Mouse (Mus musculus) liver, embryonic 14.5 days (tissue): Measurements from ENCODE around the gene Rabgap1l. TPM values are rescaled to one million over a fixed set of nuclear protein-coding genes. Genes with fewer than 3 reads are reported as not detected.

ENCODE experiments used
- ATAC-seq: fragments of 200-750 bp; cut with Nextera tagmentation; 2 replicates; pipeline ENCODE4 v1.8.0; 2017; ENCODE audit warnings: moderate number of reproducible peaks, mild to moderate bottlenecking, moderate library complexity; ENCODE audit not compliant: insufficient read depth
- DNase-seq, 3 experiments: peaks; one replicate each; pipeline ENCODE4 v3.0.0-alpha.2; 2012 to 2013; ENCODE audit warnings: low read depth in 3 of 3, low spot score in 3 of 3
- H3K27ac ChIP-seq: fragments of 300-500 bp; sonication (generic); 2 replicates; pipeline ENCODE4 v1.5.1; 2014; ENCODE audit warnings: moderate library complexity, mild to moderate bottlenecking, control low read depth, inconsistent platforms
- H3K27me3 ChIP-seq: fragments of 300-500 bp; sonication (generic); 2 replicates; pipeline ENCODE4 v1.6.1; 2014; ENCODE audit warnings: mild to moderate bottlenecking, low read length, moderate library complexity; ENCODE audit not compliant: control insufficient read depth, insufficient read depth
- H3K36me3 ChIP-seq: fragments of 300-500 bp; sonication (generic); replicated peaks from 2 replicates; pipeline ENCODE4 v1.6.1; 2014; ENCODE audit warnings: low read depth; ENCODE audit not compliant: control insufficient read depth, insufficient read depth
- H3K4me1 ChIP-seq, 2 experiments: fragments of 200-500 bp in 1 of 2; fragments of 300-500 bp in 1 of 2; sonication (generic) in 1 of 2; replicated peaks; 2 replicates each; pipeline ENCODE4 v1.6.1; 2012 to 2014; ENCODE audit warnings: antibody characterized with exemption in 1 of 2, inconsistent platforms in 1 of 2, low read length in 1 of 2; ENCODE audit not compliant: control insufficient read depth in 2 of 2, insufficient read depth in 2 of 2
- H3K4me2 ChIP-seq: fragments of 300-500 bp; sonication (generic); 2 replicates; pipeline ENCODE4 v1.6.1; 2014; ENCODE audit warnings: low read depth, mild to moderate bottlenecking, control low read depth, moderate library complexity
- H3K4me3 ChIP-seq, 2 experiments: fragments of 200-500 bp in 1 of 2; fragments of 300-500 bp in 1 of 2; sonication (generic) in 1 of 2; 2 replicates each; pipeline ENCODE4 v1.5.1; 2012 to 2014; ENCODE audit warnings: low read depth in 2 of 2, low read length in 2 of 2, mild to moderate bottlenecking in 2 of 2, control low read depth in 1 of 2, inconsistent platforms in 1 of 2, moderate library complexity in 1 of 2; ENCODE audit not compliant: insufficient read depth in 1 of 2
- H3K9ac ChIP-seq: fragments of 300-500 bp; sonication (generic); replicated peaks from 2 replicates; pipeline ENCODE4 v1.6.1; 2014; ENCODE audit warnings: mild to moderate bottlenecking, control low read depth, moderate library complexity
- H3K9me3 ChIP-seq: fragments of 300-500 bp; sonication (generic); 2 replicates; pipeline ENCODE4 v1.6.1; 2016; ENCODE audit warnings: low read length, mixed read lengths; ENCODE audit not compliant: control insufficient read depth
- CTCF ChIP-seq: IDR thresholded peaks from 2 replicates; pipeline ENCODE4 v1.5.1; 2016; ENCODE audit warnings: antibody characterized with exemption, low read depth, control low read depth
- EP300 ChIP-seq: IDR thresholded peaks from 2 replicates; pipeline ENCODE4 v1.6.1; 2016; ENCODE audit warnings: antibody characterized with exemption, low read depth
- WGBS: fragments of 180-500 bp; shearing (Covaris S2); extraction: QIAGEN DNeasy Blood & Tissue Kit; methylation state at CpG from one replicate; pipeline ENCODE4 v1.1.7; 2014; ENCODE audit not compliant: insufficient replicate concordance; 5-methylcytosine and 5-hydroxymethylcytosine counted together
- polyA plus RNA-seq, 2 experiments: library from polyadenylated mRNA; depleted of rRNA in 1 of 2; stranded (reverse) in 1 of 2; unstranded in 1 of 2; fragments of >200 nt; fragmentation: Nextera tagmentation in 1 of 2; extraction: Ambion mirVana in 1 of 2; gene quantifications; 2 replicates each; pipeline versions ENCODE4 v1.2.1 to v1.2.3; 2012 to 2014

Rabgap1l gene
- polyA plus RNA-seq, 2 experiments = 18.7 to 27.5 TPM

DNA sequence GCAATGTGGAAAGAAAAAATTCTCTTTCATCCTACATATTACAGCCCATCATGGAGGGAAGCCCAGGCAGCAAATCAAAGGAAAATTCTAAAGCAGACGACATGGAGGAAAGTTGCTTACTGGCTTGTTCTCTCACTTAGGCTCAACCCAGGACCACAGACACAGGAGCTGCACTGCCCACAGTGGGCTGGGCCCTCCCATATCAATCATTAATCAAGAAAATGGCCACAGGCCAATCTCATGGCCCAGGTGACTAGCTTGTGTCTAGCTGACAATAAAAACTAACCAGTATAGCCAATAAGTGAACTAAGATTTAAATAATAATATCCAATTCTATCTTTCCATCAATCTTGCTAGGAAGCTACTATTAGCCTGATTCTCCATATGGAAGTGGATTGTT lies 8.9 kb downstream of the Rabgap1l start:
- H3K27me3 ChIP-seq = no peaks in the 10 kb centered on the region
- DNase-seq (no peak), ATAC-seq (no peak)
- no peak overlapping the region for H3K4me2 ChIP-seq
- H3K27ac ChIP-seq = no peak overlapping the region
- H3K9me3 ChIP-seq = no peaks in the 10 kb centered on the region
- peaks cover 13 to 16% of the 10 kb centered on the region in 2 experiments for H3K4me1 ChIP-seq
- TF ChIP-seq EP300 (no peak), CTCF (no peak)
- no peaks in the 10 kb centered on the region for H3K36me3 ChIP-seq
- WGBS = 65% methylated on average over 1 of the region's 1 CpGs
- H3K9ac ChIP-seq = no peak overlapping the region
- no peak overlapping the region for H3K4me3 ChIP-seq

GRCm38 (mm10) chr1:160774166-160774565 lies 18.8 kb downstream of the Rabgap1l start:
- no peak for ATAC-seq
- no peaks in the 10 kb centered on the region for H3K4me1 ChIP-seq
- no peak for DNase-seq
- H3K36me3 ChIP-seq = no peaks in the 10 kb centered on the region
- no peak overlapping the region for H3K9ac ChIP-seq
- TF ChIP-seq EP300 (no peak), CTCF (no peak)
- 77% methylated on average over 1 of the region's 1 CpGs for WGBS
- no peak overlapping the region for H3K4me3 ChIP-seq
- no peak overlapping the region for H3K27ac ChIP-seq
- H3K9me3 ChIP-seq = no peaks in the 10 kb centered on the region
- H3K27me3 ChIP-seq = no peaks in the 10 kb centered on the region
- H3K4me2 ChIP-seq = no peak overlapping the region

GRCm38 (mm10) chr1:160765565-160765964 lies 27.4 kb downstream of the Rabgap1l start:
- no peak overlapping the region for H3K9ac ChIP-seq
- ATAC-seq = no peak
- H3K4me2 ChIP-seq = no peak overlapping the region
- no peak for DNase-seq
- WGBS = 66% methylated on average over 2 of the region's 2 CpGs
- no peak overlapping the region for H3K4me3 ChIP-seq
- H3K36me3 ChIP-seq = no peaks in the 10 kb centered on the region
- TF ChIP-seq EP300 (no peak), CTCF (no peak)
- no peak overlapping the region for H3K27ac ChIP-seq
- H3K9me3 ChIP-seq = no peaks in the 10 kb centered on the region
- no peaks in the 10 kb centered on the region for H3K4me1 ChIP-seq
- H3K27me3 ChIP-seq = no peaks in the 10 kb centered on the region

- Histone ChIP-seq H3K27me3 (no peaks in the 10 kb centered on the region), H3K4me2 (no peak overlapping the region), H3K9me3 (no peaks in the 10 kb centered on the region), H3K9ac (no peak overlapping the region), H3K4me1 (peaks cover 0 to 2% of the 10 kb centered on the region in 2 experiments; a peak in 1 of 4 replicates), H3K27ac (no peak overlapping the region), H3K4me3 (no peak overlapping the region), H3K36me3 (no peaks in the 10 kb centered on the region)
- WGBS = 16% methylated on average over 3 of the region's 3 CpGs
- DNase-seq (peak; percentile 31 to 33 (median 33)), ATAC-seq (peak; percentile 62; the same call in 1 of the 2 replicates)
- TF ChIP-seq EP300 = no peak
- peak; percentile 93 for TF ChIP-seq CTCF
Measured at GRCm38 (mm10) chr1:160758243-160758642, 34.8 kb downstream of the Rabgap1l start.

DNA sequence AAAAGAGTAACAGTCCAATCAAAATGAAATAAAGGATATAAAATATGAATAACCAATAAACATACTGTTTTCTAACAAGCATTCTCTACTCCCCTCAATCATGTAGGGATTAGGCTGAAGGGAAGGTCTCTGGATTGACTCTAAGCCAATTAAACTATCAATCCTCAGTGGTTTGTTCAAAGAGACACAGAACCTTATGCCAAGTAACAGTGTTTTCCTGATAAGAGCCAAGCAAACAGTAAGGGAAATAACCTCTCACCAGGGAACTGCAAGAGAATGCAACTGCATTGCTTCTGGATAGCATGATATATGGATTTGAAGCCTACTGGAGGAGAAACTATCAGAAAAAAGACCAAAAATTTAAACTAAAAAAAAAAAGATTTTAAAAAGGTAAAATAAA lies 37.7 kb downstream of the Rabgap1l start:
- Histone ChIP-seq H3K9me3 (no peaks in the 10 kb centered on the region), H3K27me3 (no peaks in the 10 kb centered on the region), H3K4me3 (no peak overlapping the region), H3K4me1 (peaks cover 0 to 2% of the 10 kb centered on the region in 2 experiments; a peak in 1 of 4 replicates), H3K4me2 (no peak overlapping the region), H3K27ac (no peak overlapping the region), H3K9ac (no peak overlapping the region), H3K36me3 (no peaks in the 10 kb centered on the region)
- DNase-seq (no peak), ATAC-seq (no peak)
- TF ChIP-seq CTCF = no peak
- TF ChIP-seq EP300 = no peak

GRCm38 (mm10) chr1:160750629-160751028 lies 42.4 kb downstream of the Rabgap1l start:
- DNase-seq = no peak
- no peak for ATAC-seq
- 61% methylated on average over 2 of the region's 2 CpGs for WGBS
- Histone ChIP-seq H3K4me1 (peaks cover 0 to 3% of the 10 kb centered on the region in 2 experiments; a peak in 2 of 4 replicates), H3K36me3 (no peaks in the 10 kb centered on the region), H3K9me3 (no peaks in the 10 kb centered on the region), H3K9ac (no peak overlapping the region), H3K27ac (no peak overlapping the region), H3K27me3 (no peaks in the 10 kb centered on the region), H3K4me3 (no peak overlapping the region), H3K4me2 (no peak overlapping the region)
- no peak for TF ChIP-seq CTCF
- no peak for TF ChIP-seq EP300
